Mouse (Mus musculus): ENCODE measurements at regions not wholly inside any gene's neighbourhood (a gene's known extent, or its start where the extent isn't known, plus 50 kb on each side); places are given as distances from the start of the nearest gene placed in this dataset.
"Not testable (repeated sequence)": the region's sequence is repeated elsewhere in the genome, so short reads cannot be mapped to it uniquely, and the experiment has no call there.

DNA sequence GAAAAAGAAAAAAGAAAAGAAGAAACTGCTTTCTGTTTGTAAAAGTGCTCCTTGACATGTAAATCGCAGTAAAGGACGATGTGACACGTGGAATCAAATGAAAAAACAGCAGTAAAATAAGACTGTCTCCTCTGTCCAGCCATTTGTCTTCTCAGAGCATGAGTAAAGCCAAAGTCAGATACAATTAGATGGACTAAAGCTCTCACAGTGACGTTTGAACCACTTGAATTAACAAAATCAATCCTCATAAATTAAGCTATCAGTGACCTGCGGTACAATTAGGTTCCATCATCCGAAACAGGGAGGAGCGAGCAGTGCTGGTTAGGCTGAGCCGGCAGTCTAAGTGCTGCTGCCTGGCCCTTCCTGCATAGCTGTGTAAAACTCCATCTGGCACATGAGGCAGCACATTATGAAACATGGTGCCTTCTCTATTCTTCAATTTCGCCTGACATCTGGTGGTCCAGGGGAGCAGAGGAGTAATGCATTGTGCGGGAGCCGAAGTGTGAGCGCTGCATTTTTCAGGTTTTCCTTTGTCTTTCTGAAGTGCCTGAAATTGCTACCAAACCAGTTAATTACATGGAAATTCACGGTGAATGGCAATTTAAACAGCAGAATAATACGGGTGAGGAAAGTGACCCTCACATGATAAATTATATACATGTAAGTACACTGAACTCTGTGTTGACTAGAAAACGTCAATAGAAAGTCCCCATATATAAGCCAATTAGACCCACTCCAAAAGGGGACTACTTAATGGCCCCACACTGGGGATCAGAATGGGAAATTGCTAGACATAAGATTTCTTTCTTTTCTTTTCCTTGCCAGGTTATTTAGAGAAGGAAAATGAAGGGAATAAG lies 118.1 kb downstream of the Mmrn1 start:
- no peak for ATAC-seq (replicated peaks; ENCODE audit: low read depth, poor library complexity, severe bottlenecking)

- ATAC-seq (replicated peaks; ENCODE audit: low read depth, poor library complexity, severe bottlenecking) = no peak
Observed at GRCm38 (mm10) chr6:61043524-61044450, 119.0 kb downstream of the Mmrn1 start.

GRCm38 (mm10) chr6:61047667-61048066 lies 122.9 kb downstream of the Mmrn1 start:
- ATAC-seq (replicated peaks; ENCODE audit: low read depth, poor library complexity, severe bottlenecking) = not testable (repeated sequence)

DNA sequence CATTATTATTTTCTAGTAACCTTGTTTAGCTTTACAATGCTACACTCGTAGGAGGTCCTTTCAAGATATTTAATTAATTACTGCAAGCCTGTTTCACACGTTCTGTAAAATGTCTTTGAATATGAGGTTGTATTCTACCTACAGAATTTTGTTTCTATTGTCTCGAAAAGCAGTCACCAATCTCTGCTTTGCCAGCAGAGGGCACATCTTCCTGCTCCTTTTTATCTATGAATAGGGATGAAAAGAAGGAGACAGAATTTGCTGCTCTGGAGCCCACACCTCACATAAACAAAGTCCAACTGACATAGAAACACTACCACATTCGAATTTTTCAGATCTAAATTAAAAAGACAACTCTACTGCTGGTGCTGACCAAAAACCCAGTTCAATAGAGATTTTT lies 117.0 kb upstream of the Ccser1 start:
- ATAC-seq (replicated peaks; ENCODE audit: low read depth, poor library complexity, severe bottlenecking) = peak; percentile 52; the same call in 1 of the 2 replicates

DNA sequence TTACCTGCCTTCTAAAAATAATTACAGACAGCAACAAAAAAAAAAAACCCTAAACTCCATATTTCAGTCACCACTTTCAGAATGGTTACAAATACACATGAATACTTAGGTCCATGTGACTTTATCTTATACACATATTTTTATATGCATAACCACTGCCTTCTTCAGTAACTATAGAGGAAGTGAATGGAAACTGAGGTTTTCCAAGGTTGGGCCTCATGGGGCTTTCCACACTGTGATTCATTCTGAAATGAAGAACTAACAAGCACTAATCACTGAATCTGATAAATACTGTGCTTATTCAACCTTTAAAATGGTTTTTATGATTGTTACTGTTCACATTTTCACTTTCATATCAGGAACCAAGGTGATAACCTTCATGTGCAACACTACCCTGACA lies 114.4 kb upstream of the Ccser1 start:
- no peak for ATAC-seq (replicated peaks; ENCODE audit: low read depth, poor library complexity, severe bottlenecking)

GRCm38 (mm10) chr6:61066501-61067282 lies 113.4 kb upstream of the Ccser1 start:
- ATAC-seq (replicated peaks; ENCODE audit: low read depth, poor library complexity, severe bottlenecking) = no peak

GRCm38 (mm10) chr6:61067355-61068116 lies 112.6 kb upstream of the Ccser1 start:
- ATAC-seq (replicated peaks; ENCODE audit: low read depth, poor library complexity, severe bottlenecking) = no peak

DNA sequence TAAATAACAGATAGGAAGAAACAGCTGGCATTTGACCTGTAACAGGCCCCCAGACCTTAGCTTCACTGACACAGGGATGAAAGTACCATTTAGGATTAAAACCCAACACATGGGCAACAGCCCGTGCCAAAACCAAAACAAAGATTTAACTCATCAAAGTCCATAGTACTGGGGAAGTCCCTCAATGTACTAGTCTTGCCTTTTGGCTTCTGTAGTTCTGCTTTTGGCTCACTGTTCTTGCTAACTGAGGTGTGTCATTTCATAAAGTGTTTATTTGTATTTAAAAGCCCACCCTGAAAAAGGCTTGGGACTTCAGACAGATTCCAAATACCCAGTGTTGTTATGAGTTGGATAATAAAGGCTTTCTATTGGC lies 112.0 kb upstream of the Ccser1 start:
- ATAC-seq (replicated peaks; ENCODE audit: low read depth, poor library complexity, severe bottlenecking) = no peak

GRCm38 (mm10) chr6:61073267-61073666 lies 106.9 kb upstream of the Ccser1 start:
- no peak for ATAC-seq (replicated peaks; ENCODE audit: low read depth, poor library complexity, severe bottlenecking)

DNA sequence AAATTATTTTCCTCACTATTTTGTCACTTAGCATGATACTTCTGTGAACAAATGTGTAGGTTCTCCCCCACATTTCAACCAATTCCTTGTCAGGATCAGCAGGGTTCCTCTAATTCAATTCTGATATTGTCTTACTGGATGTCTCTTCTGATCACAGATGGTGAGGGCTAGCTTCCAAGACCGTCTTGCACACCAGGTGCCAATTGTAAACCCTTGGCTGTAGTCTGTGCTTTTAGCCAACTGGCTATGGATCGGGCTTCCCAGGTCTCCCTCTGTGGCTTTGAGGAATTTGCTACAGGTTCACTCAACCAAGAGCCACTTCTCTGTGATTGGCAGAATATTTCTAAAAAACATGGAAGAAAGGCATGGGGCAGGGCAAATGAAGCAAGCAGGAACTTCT lies 106.3 kb upstream of the Ccser1 start:
- no peak for ATAC-seq (replicated peaks; ENCODE audit: low read depth, poor library complexity, severe bottlenecking)

DNA sequence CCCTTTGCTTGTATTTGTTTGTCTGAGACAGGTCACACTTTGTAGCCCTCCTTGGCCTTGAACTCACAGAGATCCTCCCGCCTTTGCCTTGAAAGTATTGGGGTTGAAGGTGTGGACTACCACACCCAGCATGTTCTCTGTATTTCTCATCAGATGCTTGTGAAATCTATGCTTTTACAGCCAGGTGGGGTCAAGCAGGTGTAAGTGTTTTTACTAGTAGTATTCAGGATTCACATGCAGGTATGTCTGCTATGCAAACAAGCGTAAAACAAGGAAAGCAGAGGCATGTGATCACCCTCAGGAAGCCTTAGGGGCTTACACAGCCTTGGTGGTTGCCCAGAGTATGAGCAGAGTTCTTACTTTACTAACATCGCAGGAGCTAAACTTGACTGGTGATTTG lies 105.4 kb upstream of the Ccser1 start:
- no peak for ATAC-seq (replicated peaks; ENCODE audit: low read depth, poor library complexity, severe bottlenecking)

GRCm38 (mm10) chr6:61078559-61078958 lies 101.6 kb upstream of the Ccser1 start:
- ATAC-seq (replicated peaks; ENCODE audit: low read depth, poor library complexity, severe bottlenecking) = no peak

DNA sequence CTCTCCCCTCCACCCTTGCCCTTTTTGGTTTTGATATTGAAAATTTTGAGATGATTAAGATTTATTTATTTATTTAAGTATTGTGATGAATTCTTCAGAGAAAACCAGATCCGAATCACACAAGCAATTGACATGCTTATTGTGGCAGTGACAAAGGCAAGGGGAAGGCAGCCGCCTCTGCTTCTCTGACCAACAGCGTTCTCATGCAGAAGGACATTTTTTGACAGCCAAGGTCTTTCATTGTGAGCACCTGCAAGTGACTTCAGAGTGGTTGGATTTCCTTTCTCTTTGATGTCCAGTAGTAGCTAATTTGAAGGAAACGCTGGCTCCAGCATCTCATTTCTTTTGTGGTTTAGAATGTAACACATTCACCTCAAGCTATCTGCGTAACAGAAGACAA lies 99.5 kb upstream of the Ccser1 start:
- ATAC-seq (replicated peaks; ENCODE audit: low read depth, poor library complexity, severe bottlenecking) = no peak

GRCm38 (mm10) chr6:61083346-61083745 lies 96.8 kb upstream of the Ccser1 start:
- no peak for ATAC-seq (replicated peaks; ENCODE audit: low read depth, poor library complexity, severe bottlenecking)

GRCm38 (mm10) chr6:61099348-61099981 lies 80.7 kb upstream of the Ccser1 start:
- no peak for ATAC-seq (replicated peaks; ENCODE audit: low read depth, poor library complexity, severe bottlenecking)

DNA sequence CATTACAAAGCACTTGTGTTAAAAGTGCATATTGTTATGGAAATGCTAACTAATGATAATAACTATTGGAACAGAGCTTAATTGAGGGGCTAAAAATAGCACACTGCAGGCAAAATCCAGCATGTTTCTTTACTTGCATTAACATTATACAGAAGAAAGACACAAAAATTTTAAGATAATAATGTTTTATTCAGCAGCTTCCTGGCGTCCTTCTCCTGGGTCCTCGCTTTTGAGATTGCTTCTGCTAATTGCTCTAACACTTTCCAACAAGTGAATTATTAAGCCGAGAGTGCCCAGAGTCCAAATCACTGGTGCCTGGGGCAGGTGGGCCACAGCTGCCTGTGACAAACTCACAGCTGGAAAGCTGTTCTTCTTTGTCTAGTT lies 80.2 kb upstream of the Ccser1 start:
- ATAC-seq (replicated peaks; ENCODE audit: low read depth, poor library complexity, severe bottlenecking) = no peak

- ATAC-seq (replicated peaks; ENCODE audit: low read depth, poor library complexity, severe bottlenecking) = no peak
Observed at GRCm38 (mm10) chr6:61101972-61102371, 78.2 kb upstream of the Ccser1 start.

- ATAC-seq (replicated peaks; ENCODE audit: low read depth, poor library complexity, severe bottlenecking) = no peak
Observed at GRCm38 (mm10) chr6:61103459-61104234, 76.5 kb upstream of the Ccser1 start.

All from common myeloid progenitor, adult 5-6 weeks (primary cell).